ENCODE assay signal across 9 mouse cellular contexts in the genomic region with DNA sequence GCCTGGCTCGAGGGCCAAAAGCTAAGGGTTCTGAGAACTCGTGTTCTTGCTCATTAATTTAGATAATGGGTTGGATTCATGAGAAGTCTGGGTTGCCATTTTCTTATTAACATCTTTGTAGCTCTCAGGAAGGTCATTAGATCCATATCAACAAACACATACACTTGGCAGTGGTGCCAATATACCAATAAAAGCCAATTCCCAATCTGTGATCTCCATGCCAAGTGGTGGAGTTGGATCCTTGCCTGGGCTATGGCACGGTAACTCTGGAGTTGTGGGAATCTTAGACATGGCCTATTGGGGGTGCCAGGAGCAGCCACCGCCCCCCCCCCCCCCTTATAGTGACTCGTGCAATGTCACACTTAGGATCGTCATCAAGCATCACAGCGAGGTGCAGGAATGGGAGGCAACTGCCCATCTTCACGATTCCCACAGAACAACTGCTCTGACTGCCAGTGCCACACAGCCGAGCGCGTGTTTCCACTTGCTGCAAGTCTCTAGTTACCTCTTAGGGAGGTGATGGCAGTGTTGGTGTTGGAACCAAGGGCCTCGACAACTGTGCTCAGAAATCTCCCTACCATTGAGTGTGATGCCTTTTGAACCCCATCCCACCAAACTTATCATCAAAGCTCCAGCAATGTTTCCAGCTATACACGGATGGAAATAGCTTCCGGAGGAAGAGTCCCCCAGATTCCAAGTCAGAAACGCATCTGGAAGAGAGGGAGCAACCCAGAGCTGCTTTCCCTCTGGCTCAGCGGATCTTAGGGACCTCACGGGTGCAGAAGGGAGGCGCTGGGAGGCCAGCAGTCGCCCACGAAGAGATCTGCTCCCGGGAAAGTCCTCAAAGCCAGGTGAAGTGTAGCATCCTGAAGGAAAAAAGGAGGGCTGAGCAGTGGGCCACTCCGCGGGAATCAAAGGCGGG. TPM values are rescaled to one million over a fixed set of nuclear protein-coding genes. Genes with fewer than 3 reads are reported as not detected.
DNase-seq lines count a peak whose midpoint lies in the region; ATAC-seq lines count a peak whose summit lies in the region.
"Had no signal": no experiment of that assay in that cellular context is flagged by ENCODE, and none has a peak within 500 bp of the region (broad histone marks: within the 10 kb centered on the region; RNA-seq: fewer than 3 reads in every experiment).

No protein-coding gene starts in this region.

- H3K4me1 ChIP-seq in liver, embryonic 11.5 days (replicated peaks; ENCODE audit: control insufficient read depth, insufficient read depth, low read length) = peaks cover 7% of the 10 kb centered on the region; the same call in 1 of the 2 replicates
- peaks cover 18% of the 10 kb centered on the region for H3K4me1 ChIP-seq in forebrain, embryonic 14.5 days (ENCODE audit: control insufficient read depth, insufficient read depth, low read length)
- H3K4me1 ChIP-seq in intestine, embryonic 16.5 days (ENCODE audit: control insufficient read depth, insufficient read depth, low read length) = peaks cover 17% of the 10 kb centered on the region
- H3K4me1 ChIP-seq in neural tube, embryonic 13.5 days (replicated peaks) = peaks cover 17% of the 10 kb centered on the region

- no peak for DNase-seq in liver, embryonic 11.5 days (ENCODE audit: low spot score)
- no peak for DNase-seq in liver
- DNase-seq in forebrain, embryonic 14.5 days (ENCODE audit: low spot score) = peak; percentile 54
- no peak for DNase-seq in thymus, postnatal 25 days
- no peak for DNase-seq in adrenal gland, postnatal 4 days (ENCODE audit: low spot score in 2 of 2)
- DNase-seq in adrenal gland, postnatal 10 days = no peak
- DNase-seq: cerebellum, adult 11-12 months had no signal

- H3K36me3 ChIP-seq in liver, embryonic 11.5 days (ENCODE audit: control insufficient read depth, insufficient read depth, low read length) = no peaks in the 10 kb centered on the region
- no peaks in the 10 kb centered on the region for H3K36me3 ChIP-seq in forebrain, embryonic 14.5 days (ENCODE audit: control insufficient read depth, insufficient read depth, low read length)
- no peaks in the 10 kb centered on the region for H3K36me3 ChIP-seq in intestine, embryonic 16.5 days (ENCODE audit: control insufficient read depth, insufficient read depth, low read length)
- H3K36me3 ChIP-seq in neural tube, embryonic 13.5 days = no peaks in the 10 kb centered on the region

- H3K4me2 ChIP-seq in liver, embryonic 11.5 days = peak overlapping the region; percentile 55
- peak overlapping the region; percentile 48 for H3K4me2 ChIP-seq in forebrain, embryonic 14.5 days (ENCODE audit: low read length)
- peak overlapping the region; percentile 49 for H3K4me2 ChIP-seq in intestine, embryonic 16.5 days (ENCODE audit: low read depth, low read length)
- H3K4me2 ChIP-seq in neural tube, embryonic 13.5 days = peak overlapping the region; percentile 55

- H3K27me3 ChIP-seq in liver, embryonic 11.5 days (replicated peaks; ENCODE audit: control insufficient read depth, insufficient read depth, low read length) = peaks cover 25% of the 10 kb centered on the region
- peaks cover 8% of the 10 kb centered on the region; the same call in 1 of the 2 replicates for H3K27me3 ChIP-seq in forebrain, embryonic 14.5 days (replicated peaks; ENCODE audit: control insufficient read depth, insufficient read depth, low read length)
- H3K27me3 ChIP-seq in intestine, embryonic 16.5 days (replicated peaks; ENCODE audit: control insufficient read depth, insufficient read depth, low read length) = peaks cover 6% of the 10 kb centered on the region; the same call in 1 of the 2 replicates
- H3K27me3 ChIP-seq in neural tube, embryonic 13.5 days = peaks cover 32% of the 10 kb centered on the region

- no peak overlapping the region for H3K9ac ChIP-seq in liver, embryonic 11.5 days (ENCODE audit: low read depth, low read length)
- peak overlapping the region; percentile 48 for H3K9ac ChIP-seq in forebrain, embryonic 14.5 days (ENCODE audit: low read length)
- peak overlapping the region; percentile 27 for H3K9ac ChIP-seq in intestine, embryonic 16.5 days (ENCODE audit: low read depth, low read length)
- peak overlapping the region; percentile 59 for H3K9ac ChIP-seq in neural tube, embryonic 13.5 days

- no peaks in the 10 kb centered on the region for H3K9me3 ChIP-seq in liver, embryonic 11.5 days (ENCODE audit: control insufficient read depth, low read length)
- no peaks in the 10 kb centered on the region for H3K9me3 ChIP-seq in forebrain, embryonic 14.5 days (replicated peaks; ENCODE audit: control insufficient read depth, low read length)
- H3K9me3 ChIP-seq in intestine, embryonic 16.5 days (ENCODE audit: control insufficient read depth, low read length) = no peaks in the 10 kb centered on the region
- no peaks in the 10 kb centered on the region for H3K9me3 ChIP-seq in neural tube, embryonic 13.5 days

- 34% methylated on average over 24 of the region's 24 CpGs for WGBS in liver, embryonic 11.5 days
- 29% methylated on average over 24 of the region's 24 CpGs for WGBS in forebrain, embryonic 14.5 days
- WGBS in intestine, embryonic 16.5 days = 42% methylated on average over 24 of the region's 24 CpGs
- WGBS in neural tube, embryonic 13.5 days = 34% methylated on average over 24 of the region's 24 CpGs

- H3K4me3 ChIP-seq in liver, embryonic 11.5 days (ENCODE audit: low read depth, low read length) = peak overlapping the region; percentile 15; the same call in 1 of the 2 replicates
- H3K4me3 ChIP-seq in forebrain, embryonic 14.5 days (ENCODE audit: low read depth, low read length) = peak overlapping the region; percentile 10; the same call in 1 of the 2 replicates
- H3K4me3 ChIP-seq in intestine, embryonic 16.5 days (ENCODE audit: low read length) = peak overlapping the region; percentile 30
- H3K4me3 ChIP-seq in neural tube, embryonic 13.5 days = peak overlapping the region; percentile 25

- no peak for ATAC-seq in liver, embryonic 11.5 days (replicated peaks; ENCODE audit: low FRiP score)
- no peak for ATAC-seq in forebrain, embryonic 14.5 days
- no peak for ATAC-seq in intestine, embryonic 16.5 days
- ATAC-seq in neural tube, embryonic 13.5 days (ENCODE audit: low read depth) = no peak

- H3K27ac ChIP-seq in liver, embryonic 11.5 days (ENCODE audit: low read depth, low read length) = no peak overlapping the region
- H3K27ac ChIP-seq in forebrain, embryonic 14.5 days (ENCODE audit: low read depth, low read length) = no peak overlapping the region
- no peak overlapping the region for H3K27ac ChIP-seq in intestine, embryonic 16.5 days (ENCODE audit: low read length)
- H3K27ac ChIP-seq in neural tube, embryonic 13.5 days (replicated peaks) = no peak overlapping the region

RNA-seq across cellular contexts. Expression of a gene that starts 46.8 kb away (rescaled TPM):
- polyA plus RNA-seq in liver, embryonic 11.5 days (2014; fragmentation: Nextera tagmentation; extraction: Ambion mirVana) = 9.5 and 10.9 TPM in 2 replicates
- 21.2 and 28.9 TPM in 2 replicates for polyA plus RNA-seq in forebrain, embryonic 14.5 days (2014; fragmentation: Nextera tagmentation; extraction: Ambion mirVana)
- 10.5 and 12.9 TPM in 2 replicates for polyA plus RNA-seq in intestine, embryonic 16.5 days (2015; fragmentation: Nextera tagmentation; extraction: Ambion mirVana)
- 22.0 and 23.8 TPM in 2 replicates for polyA plus RNA-seq in neural tube, embryonic 13.5 days (2015; fragmentation: Nextera tagmentation; extraction: Ambion mirVana)
- 10 to 100 TPM; 21.2 to 27.3 TPM for total RNA-seq in adrenal gland, postnatal 4 days (2021)
- 10 to 100 TPM; 19.9 to 20.0 TPM for total RNA-seq in adrenal gland, postnatal 10 days (2021)

RNA-seq across cellular contexts. Expression of a gene that starts 50.8 kb away (rescaled TPM):
- polyA plus RNA-seq in liver, embryonic 11.5 days (2014; fragmentation: Nextera tagmentation; extraction: Ambion mirVana) = 0.45 and 0.81 TPM in 2 replicates
- polyA plus RNA-seq in forebrain, embryonic 14.5 days (2014; fragmentation: Nextera tagmentation; extraction: Ambion mirVana) = 0.39 and 0.70 TPM in 2 replicates
- polyA plus RNA-seq in intestine, embryonic 16.5 days (2015; fragmentation: Nextera tagmentation; extraction: Ambion mirVana) = 0.71 and 0.82 TPM in 2 replicates
- 0.50 and 0.52 TPM in 2 replicates for polyA plus RNA-seq in neural tube, embryonic 13.5 days (2015; fragmentation: Nextera tagmentation; extraction: Ambion mirVana)
- under 1 TPM; 0.14 TPM for total RNA-seq in adrenal gland, postnatal 4 days (2021)
- total RNA-seq in adrenal gland, postnatal 10 days (2021) = under 1 TPM in 1 of 2 experiments, not detected in 1; 0.12 TPM

RNA-seq across cellular contexts. Expression of a gene that starts 53.2 kb away (rescaled TPM):
- 0.34 and 0.35 TPM in 2 replicates for polyA plus RNA-seq in liver, embryonic 11.5 days (2014; fragmentation: Nextera tagmentation; extraction: Ambion mirVana)
- polyA plus RNA-seq in forebrain, embryonic 14.5 days (2014; fragmentation: Nextera tagmentation; extraction: Ambion mirVana) = 1.1 and 1.7 TPM in 2 replicates
- polyA plus RNA-seq in intestine, embryonic 16.5 days (2015; fragmentation: Nextera tagmentation; extraction: Ambion mirVana) = 0.35 and 0.36 TPM in 2 replicates
- polyA plus RNA-seq in neural tube, embryonic 13.5 days (2015; fragmentation: Nextera tagmentation; extraction: Ambion mirVana) = 0.38 and 0.55 TPM in 2 replicates
- total RNA-seq in adrenal gland, postnatal 4 days (2021) = 1 to 10 TPM; 2.8 to 2.9 TPM
- 1 to 10 TPM; 7.2 to 7.4 TPM for total RNA-seq in adrenal gland, postnatal 10 days (2021)
